Mouse (Mus musculus): ENCODE measurements around the gene 3425401B19Rik.

- TF ChIP-seq USF1 (IDR thresholded peaks at IDR 0.05; ENCODE audit: low read depth, low read length) (no peak), POLR2A (IDR thresholded peaks at IDR 0.05; ENCODE audit: control insufficient read depth in 1 of 2, insufficient read depth in 1 of 2, low read depth in 1 of 2, low read length in 2 of 2, poor library complexity in 1 of 2) (no peak), RCOR1 (IDR thresholded peaks at IDR 0.05; ENCODE audit: low read depth, low read length) (no peak), CTCF (IDR thresholded peaks at IDR 0.05 in 2 of 3, conservative IDR thresholded peaks at IDR 0.05 in 1 of 3; ENCODE audit: control insufficient read depth in 1 of 3, insufficient read depth in 1 of 3, low read depth in 2 of 3, low read length in 3 of 3, poor library complexity in 1 of 3, severe bottlenecking in 1 of 3) (no peak), MAFK (IDR thresholded peaks at IDR 0.05; ENCODE audit: borderline replicate concordance, low read depth, low read length) (no peak), MAX (IDR thresholded peaks at IDR 0.05; ENCODE audit: low read length) (no peak), POLR2AphosphoS2 (IDR thresholded peaks at IDR 0.05; ENCODE audit: low read length) (no peak), ETS1 (IDR thresholded peaks at IDR 0.05; ENCODE audit: low read depth, low read length) (no peak), ZC3H11A (IDR thresholded peaks at IDR 0.05; ENCODE audit: low read depth, low read length) (no peak), HCFC1 (IDR thresholded peaks at IDR 0.05; ENCODE audit: low read depth, low read length) (no peak), GABPA (IDR thresholded peaks at IDR 0.05; ENCODE audit: low read depth, low read length) (no peak), E2F4 (IDR thresholded peaks at IDR 0.05; ENCODE audit: borderline replicate concordance, low read depth, low read length) (no peak)
Measured at GRCm38 (mm10) chr14:32685124-32685826, at the start of gene 3425401B19Rik.

Data from MEL (cell line).